Mouse (Mus musculus) CH12.LX (cell line): ENCODE data around the gene Gm26602. TPM values are rescaled to one million over a fixed set of nuclear protein-coding genes. Genes with fewer than 3 reads are reported as not detected.
A peak's percentile ranks its signal among the peaks of the same experiment; 100 is the strongest.

ENCODE experiments used
- DNase-seq: peaks from one replicate; pipeline ENCODE4 v3.0.0-alpha.2; 2013; ENCODE audit errors: extremely low read depth
- H3K27ac ChIP-seq: 2 replicates; pipeline ENCODE4 v1.5.1; 2012; ENCODE audit warnings: low read depth, mild to moderate bottlenecking, control low read depth, moderate library complexity; ENCODE audit not compliant: insufficient read depth
- H3K27me3 ChIP-seq: replicated peaks from 2 replicates; pipeline ENCODE3; 2012; ENCODE audit warnings: inconsistent platforms
- H3K36me3 ChIP-seq, 2 experiments: replicated peaks in 1 of 2; 2 replicates each; pipeline versions ENCODE3 to v1.6.1; 2012; ENCODE audit warnings: inconsistent platforms in 1 of 2, low read length in 1 of 2, mild to moderate bottlenecking in 1 of 2, mixed read lengths in 1 of 2, moderate library complexity in 1 of 2; ENCODE audit not compliant: control insufficient read depth in 1 of 2, insufficient read depth in 1 of 2
- H3K4me1 ChIP-seq, 2 experiments: 2 replicates each; pipeline ENCODE4 v1.6.1; 2012; ENCODE audit warnings: inconsistent platforms in 1 of 2, moderate library complexity in 1 of 2; ENCODE audit not compliant: insufficient read depth in 2 of 2, control insufficient read depth in 1 of 2
- H3K4me2 ChIP-seq: 2 replicates; pipeline ENCODE4 v1.6.1; 2012; ENCODE audit warnings: low read depth, mild to moderate bottlenecking, control low read depth; ENCODE audit not compliant: poor library complexity, insufficient read depth, severe bottlenecking
- H3K4me3 ChIP-seq, 3 experiments: fragments of 150-350 bp in 1 of 3; sonication (generic) in 1 of 3; replicated peaks in 1 of 3; 2 replicates each; pipeline versions ENCODE3 to v1.5.1; 2011 to 2012; ENCODE audit warnings: low read depth in 2 of 3, low read length in 2 of 3, mild to moderate bottlenecking in 2 of 3, moderate library complexity in 2 of 3, control low read depth in 1 of 3, improper control_type of control experiment in 1 of 3, inconsistent platforms in 1 of 3, mixed read lengths in 1 of 3; ENCODE audit not compliant: poor library complexity in 1 of 3
- H3K79me2 ChIP-seq: replicated peaks from 2 replicates; pipeline ENCODE4 v1.6.1; 2012; ENCODE audit warnings: mild to moderate bottlenecking, moderate library complexity; ENCODE audit not compliant: control insufficient read depth, poor library complexity, insufficient read depth, severe bottlenecking; ENCODE audit errors: extremely low read depth
- H3K9ac ChIP-seq: 2 replicates; pipeline ENCODE4 v1.6.1; 2012; ENCODE audit warnings: low read depth, mild to moderate bottlenecking, control low read depth, moderate library complexity; ENCODE audit not compliant: insufficient read depth
- H3K9me3 ChIP-seq: replicated peaks from 2 replicates; pipeline ENCODE3; 2012; ENCODE audit warnings: low read length, inconsistent platforms, mixed read lengths
- BHLHE40 ChIP-seq: IDR thresholded peaks from 2 replicates; pipeline ENCODE4 v1.6.1; 2011; ENCODE audit warnings: mild to moderate bottlenecking, low read depth, low read length, improper control_type of control experiment
- CHD2 ChIP-seq: IDR thresholded peaks from 2 replicates; pipeline ENCODE4 v1.6.1; 2011; ENCODE audit warnings: low read length, improper control_type of control experiment
- CTCF ChIP-seq, 2 experiments: IDR thresholded peaks in 1 of 2; conservative IDR thresholded peaks in 1 of 2; 2 replicates each; pipeline ENCODE4 v1.5.1; 2011 to 2012; ENCODE audit warnings: low read depth in 2 of 2, low read length in 2 of 2, improper control_type of control experiment in 1 of 2, inconsistent platforms in 1 of 2, mild to moderate bottlenecking in 1 of 2, moderate library complexity in 1 of 2
- E2F4 ChIP-seq: IDR thresholded peaks from 2 replicates; pipeline ENCODE4 v1.6.1; 2011; ENCODE audit warnings: low read depth, low read length, improper control_type of control experiment; ENCODE audit not compliant: insufficient replicate concordance
- ELF1 ChIP-seq: IDR thresholded peaks from 2 replicates; pipeline ENCODE4 v1.6.1; 2014; ENCODE audit warnings: low read depth, mild to moderate bottlenecking, inconsistent platforms, low read length, improper control_type of control experiment
- ETS1 ChIP-seq: conservative IDR thresholded peaks from 2 replicates; pipeline ENCODE4 v1.6.1; 2012; ENCODE audit warnings: low read depth, mild to moderate bottlenecking, inconsistent platforms, low read length, improper control_type of control experiment, moderate library complexity
- GABPA ChIP-seq: IDR thresholded peaks from 2 replicates; pipeline ENCODE4 v1.6.1; 2012; ENCODE audit warnings: low read depth, low read length, improper control_type of control experiment, inconsistent platforms; ENCODE audit not compliant: insufficient replicate concordance
- HCFC1 ChIP-seq: IDR thresholded peaks from 2 replicates; pipeline ENCODE4 v1.6.1; 2012; ENCODE audit warnings: low read depth, mild to moderate bottlenecking, inconsistent platforms, low read length, improper control_type of control experiment
- IRF4 ChIP-seq: IDR thresholded peaks from 2 replicates; pipeline ENCODE4 v1.6.1; 2014; ENCODE audit warnings: low read depth, mild to moderate bottlenecking, inconsistent platforms, low read length, improper control_type of control experiment
- JUN ChIP-seq: IDR thresholded peaks from 2 replicates; pipeline ENCODE4 v1.6.1; 2011; ENCODE audit warnings: low read depth, mild to moderate bottlenecking, low read length, improper control_type of control experiment, moderate library complexity; ENCODE audit not compliant: insufficient read depth
- JUND ChIP-seq: conservative IDR thresholded peaks from 2 replicates; pipeline ENCODE4 v1.6.1; 2011; ENCODE audit warnings: low read depth, low read length, improper control_type of control experiment
- MAFK ChIP-seq: IDR thresholded peaks from 2 replicates; pipeline ENCODE4 v1.6.1; 2011; ENCODE audit warnings: low read length, improper control_type of control experiment; ENCODE audit not compliant: insufficient replicate concordance
- MAX ChIP-seq: IDR thresholded peaks from 2 replicates; pipeline ENCODE4 v1.6.1; 2011; ENCODE audit warnings: low read length, improper control_type of control experiment
- MAZ ChIP-seq: IDR thresholded peaks from 2 replicates; pipeline ENCODE4 v1.6.1; 2012; ENCODE audit warnings: low read depth, mild to moderate bottlenecking, inconsistent platforms, low read length, improper control_type of control experiment, moderate library complexity
- MEF2A ChIP-seq: IDR thresholded peaks from 2 replicates; pipeline ENCODE4 v1.6.1; 2014; ENCODE audit warnings: low read depth, mild to moderate bottlenecking, inconsistent platforms, low read length, improper control_type of control experiment, borderline replicate concordance
- MXI1 ChIP-seq: IDR thresholded peaks from 2 replicates; pipeline ENCODE4 v1.6.1; 2011; ENCODE audit warnings: mild to moderate bottlenecking, low read depth, low read length, improper control_type of control experiment
- MYC ChIP-seq: IDR thresholded peaks from 2 replicates; pipeline ENCODE4 v1.6.1; 2011; ENCODE audit warnings: low read depth, mild to moderate bottlenecking, improper control_type of control experiment, low read length
- NELFE ChIP-seq: IDR thresholded peaks from 2 replicates; pipeline ENCODE4 v1.6.1; 2011; ENCODE audit warnings: low read depth, low read length, improper control_type of control experiment
- NRF1 ChIP-seq: IDR thresholded peaks from 2 replicates; pipeline ENCODE4 v1.6.1; 2014; ENCODE audit warnings: low read depth, mild to moderate bottlenecking, inconsistent platforms, low read length, improper control_type of control experiment, moderate library complexity
- PAX5 ChIP-seq: IDR thresholded peaks from 2 replicates; pipeline ENCODE4 v1.6.1; 2012; ENCODE audit warnings: low read length, inconsistent platforms, mixed read lengths
- POLR2AphosphoS2 ChIP-seq: IDR thresholded peaks from 2 replicates; pipeline ENCODE4 v1.6.1; 2011; ENCODE audit warnings: low read depth, low read length, improper control_type of control experiment
- RAD21 ChIP-seq: IDR thresholded peaks from 2 replicates; pipeline ENCODE4 v1.6.1; 2011; ENCODE audit warnings: low read depth, mild to moderate bottlenecking, low read length, improper control_type of control experiment, moderate library complexity
- SIN3A ChIP-seq: IDR thresholded peaks from 2 replicates; pipeline ENCODE4 v1.6.1; 2012; ENCODE audit warnings: low read length, improper control_type of control experiment, inconsistent platforms
- SMC3 ChIP-seq: IDR thresholded peaks from 2 replicates; pipeline ENCODE4 v1.6.1; 2011; ENCODE audit warnings: low read depth, low read length, improper control_type of control experiment
- TBP ChIP-seq: conservative IDR thresholded peaks from 2 replicates; pipeline ENCODE4 v1.6.1; 2011; ENCODE audit warnings: low read depth, low read length, improper control_type of control experiment
- TCF12 ChIP-seq: IDR thresholded peaks from 2 replicates; pipeline ENCODE4 v1.6.1; 2014; ENCODE audit warnings: low read depth, mild to moderate bottlenecking, inconsistent platforms, low read length, improper control_type of control experiment
- UBTF ChIP-seq: IDR thresholded peaks from 2 replicates; pipeline ENCODE4 v1.6.1; 2012; ENCODE audit warnings: low read depth, mild to moderate bottlenecking, inconsistent platforms, low read length, improper control_type of control experiment, moderate library complexity
- USF1 ChIP-seq: IDR thresholded peaks from 2 replicates; pipeline ENCODE4 v1.6.1; 2014; ENCODE audit warnings: low read depth, mild to moderate bottlenecking, inconsistent platforms, low read length, improper control_type of control experiment
- USF2 ChIP-seq: conservative IDR thresholded peaks from 2 replicates; pipeline ENCODE4 v1.6.1; 2011; ENCODE audit warnings: low read depth, low read length, improper control_type of control experiment
- ZC3H11A ChIP-seq: IDR thresholded peaks from 2 replicates; pipeline ENCODE4 v1.6.1; 2012; ENCODE audit warnings: low read depth, mild to moderate bottlenecking, inconsistent platforms, low read length, improper control_type of control experiment
- ZKSCAN1 ChIP-seq: IDR thresholded peaks from 2 replicates; pipeline ENCODE4 v1.6.1; 2012; ENCODE audit warnings: low read depth, inconsistent platforms, low read length, improper control_type of control experiment, borderline replicate concordance
- ZMIZ1 ChIP-seq: IDR thresholded peaks from 2 replicates; pipeline ENCODE4 v1.6.1; 2012; ENCODE audit warnings: low read depth, mild to moderate bottlenecking, inconsistent platforms, low read length, improper control_type of control experiment
- ZNF384 ChIP-seq: IDR thresholded peaks from 2 replicates; pipeline ENCODE4 v1.6.1; 2012; ENCODE audit warnings: low read depth, low read length, improper control_type of control experiment, inconsistent platforms
- dilution Hi-C: fragments of 300-500 bp; cut with MboI; formaldehyde crosslinking; loops from 2 replicates; pipeline ENCODE4 v1.14.3; 2020; ENCODE audit warnings: low sequenced_read_pairs; ENCODE audit not compliant: extremely low pct_unique_long_range_greater_than_20kb, extremely low pct_ligation_motif_present
- in situ Hi-C: fragments of 300-500 bp; cut with MboI; formaldehyde crosslinking; loops from 3 replicates; pipeline ENCODE4 v1.14.3; 2019; ENCODE audit warnings: low sequenced_read_pairs, low pct_ligation_motif_present, low pct_unique_long_range_greater_than_20kb, mixed read lengths
- polyA plus RNA-seq: library from polyadenylated mRNA; unstranded; fragments of >175 nt; gene quantifications from 2 replicates; pipeline ENCODE4 v1.2.1, GENCODE M21; 2012; ENCODE audit warnings: low read depth; ENCODE audit not compliant: insufficient read length
- total RNA-seq, 2 experiments: library from RNA; depleted of rRNA; stranded (reverse); fragments of 300-350 nt in 1 of 2; fragments of >200 nt in 1 of 2; gene quantifications; 2 replicates each; pipeline ENCODE4 v1.2.3; 2012 to 2014

The Gm26602 gene
- total and polyA plus RNA-seq, 3 experiments = 8.1 TPM; not detected in 2

DNA sequence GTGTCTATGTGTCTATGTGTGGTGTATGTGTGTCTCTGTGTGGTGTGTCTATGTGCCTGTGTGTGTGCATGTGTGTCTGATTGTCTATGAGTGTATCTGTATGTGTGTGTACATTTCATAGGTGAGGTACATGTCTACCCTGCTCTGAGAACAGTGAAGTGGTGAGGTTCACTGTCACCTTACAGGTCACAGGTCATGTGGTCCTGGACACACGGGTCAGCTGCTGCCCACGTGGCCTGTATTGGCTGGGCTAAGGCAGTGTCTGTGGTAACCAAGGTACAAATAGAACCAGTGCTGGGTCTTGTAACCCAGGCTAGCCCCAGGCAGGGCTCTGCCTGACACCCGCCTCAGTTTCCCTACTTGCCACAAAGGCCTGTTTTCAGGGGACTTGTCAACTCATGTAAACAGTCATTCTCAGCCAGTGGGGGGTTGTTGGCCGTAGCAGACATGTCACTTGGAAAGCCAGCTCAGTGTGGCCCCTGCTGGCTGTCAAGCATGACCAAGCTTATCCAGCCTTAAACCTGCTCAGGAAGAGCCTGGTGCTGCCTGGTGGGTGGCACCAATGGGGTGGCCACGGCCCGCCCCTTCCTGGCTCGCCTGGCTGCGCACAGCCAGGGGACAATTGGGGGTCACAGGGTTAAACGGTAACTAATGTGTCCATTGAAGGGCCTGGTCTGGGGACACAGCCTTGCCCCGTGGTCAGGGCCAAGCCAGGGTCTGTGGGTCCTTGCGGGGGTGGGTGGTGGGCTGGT is 27.3 kb downstream of the Gm26602 start (continued):
- no peak; the same call in 1 of the 2 replicates for TF ChIP-seq MEF2A
- TF ChIP-seq JUN = no peak
- TF ChIP-seq NELFE = no peak
- TF ChIP-seq BHLHE40 = no peak
- TF ChIP-seq PAX5 = no peak
- peak; percentile 55 for TF ChIP-seq MXI1
- TF ChIP-seq TCF12 = 0 out of 2 replicates have a peak, but pooled peaks have one; percentile 2
- no peak for TF ChIP-seq GABPA
- no peak; the same call in 1 of the 2 replicates for TF ChIP-seq POLR2AphosphoS2
- no peak for TF ChIP-seq SMC3
- TF ChIP-seq USF1 = peak; percentile 48
- no peak for TF ChIP-seq ETS1
- TF ChIP-seq NRF1 = no peak
- no peak for TF ChIP-seq USF2
- peak in 1 of 2 experiments; percentile 5; a peak in 1 of 4 replicates for TF ChIP-seq CTCF (conservative IDR thresholded peaks at IDR 0.05 in 1 of 2, IDR thresholded peaks at IDR 0.05 in 1 of 2; ENCODE audit: low read depth in 2 of 2, low read length in 2 of 2)

DNA sequence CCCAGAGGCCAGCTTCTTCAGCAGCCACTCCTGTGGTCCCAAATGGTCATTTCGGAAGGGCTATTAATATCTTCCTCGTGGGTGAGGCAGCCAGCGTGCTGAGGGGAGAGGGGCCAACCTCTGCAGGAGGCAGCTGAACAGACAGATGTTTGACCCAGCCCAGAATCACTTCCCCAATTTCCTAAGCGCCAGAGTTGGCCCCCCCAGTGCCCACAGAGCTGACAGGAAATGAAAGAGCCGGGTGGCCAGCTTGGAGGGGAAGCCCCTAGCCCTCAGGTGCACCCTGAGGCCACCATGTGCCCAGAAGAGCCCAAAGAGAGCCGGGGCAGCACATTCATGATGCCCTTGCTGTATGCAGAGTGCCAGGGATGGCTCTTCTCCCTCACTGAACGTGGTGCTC is 30.1 kb downstream of the Gm26602 start:
- Histone ChIP-seq H3K9ac (no peak overlapping the region), H3K9me3 (no peaks in the 10 kb centered on the region), H3K4me1 (peaks cover 77 to 99% of the 10 kb centered on the region in 2 experiments), H3K27ac (peak overlapping the region; percentile 97), H3K4me2 (peak overlapping the region; percentile 77), H3K4me3 (no peak overlapping the region), H3K79me2 (peaks cover 82% of the 10 kb centered on the region), H3K36me3 (peaks cover 44 to 85% of the 10 kb centered on the region in 2 experiments), H3K27me3 (no peaks in the 10 kb centered on the region)
- dilution Hi-C loops = no loop called here
- in situ Hi-C loops = no loop called here
- peak; percentile 96 for DNase-seq
- TF ChIP-seq JUN (peak; percentile 40; the same call in 1 of the 2 replicates), MAFK (peak; percentile 86), MAZ (peak; percentile 100), JUND (0 out of 2 replicates have a peak, but pooled peaks have one; percentile 13), NRF1 (peak; percentile 56), RAD21 (no peak; the same call in none of the 2 replicates), USF2 (no peak), ELF1 (peak; percentile 62; the same call in 1 of the 2 replicates), POLR2AphosphoS2 (peak; percentile 66), ZNF384 (peak; percentile 85), IRF4 (peak; percentile 99), UBTF (peak; percentile 72; the same call in 1 of the 2 replicates), NELFE (0 out of 2 replicates have a peak, but pooled peaks have one; percentile 43), SIN3A (peak; percentile 96; the same call in 1 of the 2 replicates), MXI1 (peak; percentile 90), MEF2A (peak; percentile 99), E2F4 (0 out of 2 replicates have a peak, but pooled peaks have one; percentile 53), ZC3H11A (no peak), TCF12 (peak; percentile 100), MYC (peak; percentile 96), CHD2 (peak; percentile 97), ZMIZ1 (peak; percentile 94), CTCF (conservative IDR thresholded peaks at IDR 0.05 in 1 of 2, IDR thresholded peaks at IDR 0.05 in 1 of 2; ENCODE audit: low read depth in 2 of 2, low read length in 2 of 2) (no peak), TBP (peak; percentile 55; the same call in 1 of the 2 replicates), ETS1 (peak; percentile 96), SMC3 (peak; percentile 18; the same call in 1 of the 2 replicates), HCFC1 (peak; percentile 53), MAX (peak; percentile 95), ZKSCAN1 (no peak; the same call in 1 of the 2 replicates), BHLHE40 (peak; percentile 98), USF1 (no peak)
